Mouse (Mus musculus) CH12.LX (cell line): Measurements from ENCODE around the gene Rai14.

Experiments used
- CHD1 ChIP-seq: IDR thresholded peaks from 2 replicates; pipeline ENCODE4 v1.6.1; 2012; ENCODE audit warnings: low read depth, low read length, improper control_type of control experiment, inconsistent platforms
- CTCF ChIP-seq, 2 experiments: IDR thresholded peaks in 1 of 2; conservative IDR thresholded peaks in 1 of 2; 2 replicates each; pipeline ENCODE4 v1.5.1; 2011 to 2012; ENCODE audit warnings: low read depth in 2 of 2, low read length in 2 of 2, improper control_type of control experiment in 1 of 2, inconsistent platforms in 1 of 2, mild to moderate bottlenecking in 1 of 2, moderate library complexity in 1 of 2
- IRF4 ChIP-seq: IDR thresholded peaks from 2 replicates; pipeline ENCODE4 v1.6.1; 2014; ENCODE audit warnings: low read depth, mild to moderate bottlenecking, inconsistent platforms, low read length, improper control_type of control experiment
- JUN ChIP-seq: IDR thresholded peaks from 2 replicates; pipeline ENCODE4 v1.6.1; 2011; ENCODE audit warnings: low read depth, mild to moderate bottlenecking, low read length, improper control_type of control experiment, moderate library complexity; ENCODE audit not compliant: insufficient read depth
- MAZ ChIP-seq: IDR thresholded peaks from 2 replicates; pipeline ENCODE4 v1.6.1; 2012; ENCODE audit warnings: low read depth, mild to moderate bottlenecking, inconsistent platforms, low read length, improper control_type of control experiment, moderate library complexity
- NELFE ChIP-seq: IDR thresholded peaks from 2 replicates; pipeline ENCODE4 v1.6.1; 2011; ENCODE audit warnings: low read depth, low read length, improper control_type of control experiment
- POLR2A ChIP-seq: IDR thresholded peaks from 2 replicates; pipeline ENCODE4 v1.6.1; 2011; ENCODE audit warnings: low read depth, mild to moderate bottlenecking, improper control_type of control experiment, low read length
- POLR2AphosphoS2 ChIP-seq: IDR thresholded peaks from 2 replicates; pipeline ENCODE4 v1.6.1; 2011; ENCODE audit warnings: low read depth, low read length, improper control_type of control experiment
- RCOR1 ChIP-seq: conservative IDR thresholded peaks from 2 replicates; pipeline ENCODE4 v1.6.1; 2012; ENCODE audit warnings: low read depth, mild to moderate bottlenecking, inconsistent platforms, low read length, improper control_type of control experiment
- UBTF ChIP-seq: IDR thresholded peaks from 2 replicates; pipeline ENCODE4 v1.6.1; 2012; ENCODE audit warnings: low read depth, mild to moderate bottlenecking, inconsistent platforms, low read length, improper control_type of control experiment, moderate library complexity
- USF1 ChIP-seq: IDR thresholded peaks from 2 replicates; pipeline ENCODE4 v1.6.1; 2014; ENCODE audit warnings: low read depth, mild to moderate bottlenecking, inconsistent platforms, low read length, improper control_type of control experiment

GRCm38 (mm10) chr15:10735948-10736347, 21.5 kb upstream of the Rai14 start:
- TF ChIP-seq CTCF (conservative IDR thresholded peaks at IDR 0.05 in 1 of 2, IDR thresholded peaks at IDR 0.05 in 1 of 2; ENCODE audit: low read depth in 2 of 2, low read length in 2 of 2) (no peak), IRF4 (no peak), NELFE (no peak), MAZ (no peak), POLR2A (no peak), CHD1 (no peak), RCOR1 (no peak), POLR2AphosphoS2 (no peak), USF1 (no peak), UBTF (no peak), JUN (no peak)
